Mouse (Mus musculus) thymus, postnatal 4 days (tissue): ENCODE data around the gene Timm10b.

Experiments used
- DNase-seq: peaks from one replicate; pipeline ENCODE4 v3.0.0; 2021

Gene Timm10b

GRCm38 (mm10) chr7:105641936-105642335 is 2.1 kb downstream of the Timm10b start:
- DNase-seq, result no peak

- peak; percentile 79 for DNase-seq
Measured at GRCm38 (mm10) chr7:105650639-105651435, 11.0 kb downstream of the Timm10b start, which contains the start of gene Dnhd1. Dnhd1 (plus strand) TSS chr7:105650827.

GRCm38 (mm10) chr7:105685541-105686197 is 45.8 kb downstream of the Timm10b start:
- DNase-seq, result no peak

- no peak for DNase-seq
Measured at GRCm38 (mm10) chr7:105690875-105691274, 51.0 kb downstream of the Timm10b start.
